Mouse (Mus musculus): ENCODE data around the gene Gm43638. TPM values are rescaled to one million over a fixed set of nuclear protein-coding genes. Genes with fewer than 3 reads are reported as not detected.
"Not testable (repeated sequence)": the region's sequence is repeated elsewhere in the genome, so short reads cannot be mapped to it uniquely, and the experiment has no call there.

Gene Gm43638
- polyA plus RNA-seq (2015; fragmentation: Nextera tagmentation; extraction: Ambion mirVana): not detected in 2 replicates

DNA sequence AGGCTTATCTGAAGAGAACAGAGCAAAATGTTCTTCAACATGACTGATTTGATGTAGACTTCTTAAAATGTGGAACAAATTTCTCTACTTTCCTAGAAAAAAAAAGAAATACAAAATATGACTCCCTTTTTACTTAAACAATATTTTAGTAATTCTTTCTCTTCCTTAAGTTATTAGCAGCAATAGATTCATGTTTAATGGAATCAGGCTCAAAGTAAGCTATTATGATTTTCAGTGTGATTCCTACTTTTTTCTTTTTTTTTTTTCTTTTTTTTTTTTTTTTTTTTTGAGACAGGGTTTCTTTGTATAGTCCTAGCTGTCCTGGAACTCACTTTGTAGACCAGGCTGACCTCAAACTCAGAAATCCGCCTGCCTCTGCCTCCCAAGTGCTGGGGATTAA lies at the start of gene Gm43638:
TSS of gene Gm43638 (minus strand) at position 101 of the 400 bp plus-strand sequence.
- not testable (repeated sequence) for H3K4me3 ChIP-seq; ATAC-seq (replicated peaks; ENCODE audit: insufficient number of reproducible peaks, insufficient read depth, low FRiP score, low read depth); H3K4me1 ChIP-seq (replicated peaks); H3K4me2 ChIP-seq; H3K9me3 ChIP-seq (replicated peaks); H3K27me3 ChIP-seq; H3K9ac ChIP-seq; H3K36me3 ChIP-seq; H3K27ac ChIP-seq
- 71% methylated on average over 1 of the region's 1 CpGs for WGBS

GRCm38 (mm10) chr5:87535994-87536644 lies 49.5 kb upstream of the Gm43638 start:
- ATAC-seq (replicated peaks; ENCODE audit: insufficient number of reproducible peaks, insufficient read depth, low FRiP score, low read depth): no peak
- H3K36me3 ChIP-seq: no peaks in the 10 kb centered on the region
- no peak overlapping the region for H3K4me2 ChIP-seq
- H3K27me3 ChIP-seq: no peaks in the 10 kb centered on the region
- H3K4me1 ChIP-seq (replicated peaks): no peaks in the 10 kb centered on the region
- no peak overlapping the region for H3K9ac ChIP-seq
- H3K4me3 ChIP-seq: no peak overlapping the region
- 81% methylated on average over 4 of the region's 4 CpGs for WGBS
- no peaks in the 10 kb centered on the region for H3K9me3 ChIP-seq (replicated peaks)
- no peak overlapping the region for H3K27ac ChIP-seq

DNA sequence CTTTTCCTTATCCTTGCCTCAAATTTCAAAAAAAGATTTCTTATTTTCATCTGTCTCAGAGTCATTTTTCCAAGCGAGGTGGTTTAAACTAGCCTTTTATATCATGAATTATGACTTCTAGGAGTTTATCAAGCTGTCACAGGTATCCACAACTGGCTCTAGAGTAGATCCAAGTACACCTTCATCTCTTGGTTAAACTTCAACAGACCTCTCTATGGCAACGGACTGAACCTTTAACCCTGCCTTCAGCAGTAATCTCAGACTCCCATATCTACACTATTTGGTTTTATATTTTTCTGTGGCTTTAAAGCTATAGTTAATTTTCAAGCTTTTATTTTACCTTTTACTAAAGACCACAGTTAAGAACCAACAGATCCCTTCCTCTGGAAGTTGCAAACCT lies 45.7 kb upstream of the Gm43638 start:
- Histone ChIP-seq H3K4me3 (no peak overlapping the region), H3K27me3 (no peaks in the 10 kb centered on the region), H3K9me3 (replicated peaks) (no peaks in the 10 kb centered on the region), H3K4me1 (replicated peaks) (no peaks in the 10 kb centered on the region), H3K9ac (no peak overlapping the region), H3K27ac (no peak overlapping the region), H3K36me3 (no peaks in the 10 kb centered on the region), H3K4me2 (no peak overlapping the region)
- 59% methylated on average over 2 of the region's 2 CpGs for WGBS
- ATAC-seq (replicated peaks; ENCODE audit: insufficient number of reproducible peaks, insufficient read depth, low FRiP score, low read depth): no peak

- H3K4me3 ChIP-seq; ATAC-seq (replicated peaks; ENCODE audit: insufficient number of reproducible peaks, insufficient read depth, low FRiP score, low read depth); H3K27me3 ChIP-seq; H3K4me2 ChIP-seq; H3K27ac ChIP-seq; H3K4me1 ChIP-seq (replicated peaks); H3K9me3 ChIP-seq (replicated peaks); H3K9ac ChIP-seq; H3K36me3 ChIP-seq: not testable (repeated sequence)
- 76% methylated on average over 2 of the region's 2 CpGs for WGBS
Measured at GRCm38 (mm10) chr5:87523561-87523960, 37.0 kb upstream of the Gm43638 start.

GRCm38 (mm10) chr5:87505776-87506458 lies 19.3 kb upstream of the Gm43638 start:
- Histone ChIP-seq H3K36me3 (no peaks in the 10 kb centered on the region), H3K27me3 (no peaks in the 10 kb centered on the region), H3K4me2 (no peak overlapping the region), H3K27ac (no peak overlapping the region), H3K4me3 (no peak overlapping the region), H3K4me1 (replicated peaks) (no peaks in the 10 kb centered on the region), H3K9me3 (replicated peaks) (no peaks in the 10 kb centered on the region), H3K9ac (no peak overlapping the region)
- WGBS: 56% methylated on average over 4 of the region's 4 CpGs
- ATAC-seq (replicated peaks; ENCODE audit: insufficient number of reproducible peaks, insufficient read depth, low FRiP score, low read depth): no peak

DNA sequence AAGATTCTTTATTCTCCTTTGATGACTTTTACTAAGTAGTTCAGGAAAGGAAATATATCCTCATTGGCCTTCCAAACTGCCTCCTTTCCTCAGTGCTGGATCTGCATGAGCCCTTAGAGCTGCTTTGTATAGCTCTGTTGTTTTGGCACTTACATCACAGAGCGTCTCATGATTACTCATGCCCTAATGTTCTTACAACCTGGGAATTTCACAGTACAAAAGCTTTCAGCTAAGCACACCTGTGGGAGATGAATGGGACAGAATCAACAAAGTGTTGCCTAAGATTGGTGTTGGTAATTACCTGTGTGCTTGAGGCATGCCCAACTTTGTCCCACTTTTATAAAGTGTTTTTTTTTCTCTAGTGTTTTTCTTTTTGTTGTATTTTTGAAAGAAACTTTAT lies 16.1 kb upstream of the Gm43638 start:
- H3K4me2 ChIP-seq: no peak overlapping the region
- no peaks in the 10 kb centered on the region for H3K36me3 ChIP-seq
- no peak overlapping the region for H3K4me3 ChIP-seq
- no peak overlapping the region for H3K27ac ChIP-seq
- ATAC-seq (replicated peaks; ENCODE audit: insufficient number of reproducible peaks, insufficient read depth, low FRiP score, low read depth): no peak
- no peaks in the 10 kb centered on the region for H3K9me3 ChIP-seq (replicated peaks)
- H3K9ac ChIP-seq: no peak overlapping the region
- H3K27me3 ChIP-seq: no peaks in the 10 kb centered on the region
- H3K4me1 ChIP-seq (replicated peaks): no peaks in the 10 kb centered on the region
- WGBS: 52% methylated on average over 1 of the region's 1 CpGs

GRCm38 (mm10) chr5:87499341-87499740 lies 12.7 kb upstream of the Gm43638 start:
- H3K9me3 ChIP-seq (replicated peaks): no peaks in the 10 kb centered on the region
- no peak overlapping the region for H3K4me2 ChIP-seq
- no peak for ATAC-seq (replicated peaks; ENCODE audit: insufficient number of reproducible peaks, insufficient read depth, low FRiP score, low read depth)
- H3K36me3 ChIP-seq: no peaks in the 10 kb centered on the region
- no peaks in the 10 kb centered on the region for H3K27me3 ChIP-seq
- H3K27ac ChIP-seq: no peak overlapping the region
- no peak overlapping the region for H3K4me3 ChIP-seq
- no peaks in the 10 kb centered on the region for H3K4me1 ChIP-seq (replicated peaks)
- no peak overlapping the region for H3K9ac ChIP-seq

DNA sequence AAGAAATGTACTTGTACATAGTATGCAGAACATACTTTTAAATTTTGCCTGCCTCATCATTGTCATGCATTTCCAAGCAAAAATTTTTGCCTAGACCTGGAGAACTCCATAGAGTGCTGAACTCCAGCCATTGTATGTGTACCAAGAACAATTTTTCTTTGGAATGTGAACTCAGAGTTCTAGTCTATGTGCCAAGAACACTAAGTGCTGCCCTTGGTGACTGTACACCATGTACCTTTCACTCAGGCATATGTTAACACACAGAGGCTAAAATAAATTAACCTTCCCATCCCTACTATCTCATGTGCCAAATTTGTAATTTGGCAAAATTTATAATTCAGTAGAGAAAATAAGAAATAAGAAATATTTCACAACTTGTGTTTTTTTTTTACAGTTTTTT lies 12.3 kb upstream of the Gm43638 start:
- Histone ChIP-seq H3K27me3 (no peaks in the 10 kb centered on the region), H3K4me3 (no peak overlapping the region), H3K36me3 (no peaks in the 10 kb centered on the region), H3K4me1 (replicated peaks) (no peaks in the 10 kb centered on the region), H3K9ac (no peak overlapping the region), H3K9me3 (replicated peaks) (no peaks in the 10 kb centered on the region), H3K27ac (no peak overlapping the region), H3K4me2 (no peak overlapping the region)
- no peak for ATAC-seq (replicated peaks; ENCODE audit: insufficient number of reproducible peaks, insufficient read depth, low FRiP score, low read depth)

GRCm38 (mm10) chr5:87490771-87491170 lies 4.2 kb upstream of the Gm43638 start, which contains the start of gene Ugt2a1:
TSS of gene Ugt2a1 (minus strand) at chr5:87490871.
- no peak within 1 kb of the TSS for H3K27ac ChIP-seq
- H3K4me3 ChIP-seq: no peak within 1 kb of the TSS
- no peak within 1 kb of the TSS for H3K4me2 ChIP-seq
- H3K4me1 ChIP-seq (replicated peaks): no peaks in the 10 kb centered on the region
- H3K36me3 ChIP-seq: no peaks in the 10 kb centered on the region
- ATAC-seq (replicated peaks; ENCODE audit: insufficient number of reproducible peaks, insufficient read depth, low FRiP score, low read depth): no peak
- H3K9ac ChIP-seq: no peak within 1 kb of the TSS
- no peaks in the 10 kb centered on the region for H3K27me3 ChIP-seq
- 78% methylated on average over 1 of the region's 1 CpGs for WGBS
- H3K9me3 ChIP-seq (replicated peaks): no peaks in the 10 kb centered on the region

- no peaks in the 10 kb centered on the region for H3K4me1 ChIP-seq (replicated peaks)
- H3K9me3 ChIP-seq (replicated peaks): no peaks in the 10 kb centered on the region
- H3K36me3 ChIP-seq: no peaks in the 10 kb centered on the region
- no peak within 1 kb of the TSS for H3K9ac ChIP-seq
- no peaks in the 10 kb centered on the region for H3K27me3 ChIP-seq
- 66% methylated on average over 5 of the region's 5 CpGs for WGBS
- no peak within 1 kb of the TSS for H3K27ac ChIP-seq
- no peak for ATAC-seq (replicated peaks; ENCODE audit: insufficient number of reproducible peaks, insufficient read depth, low FRiP score, low read depth)
- H3K4me2 ChIP-seq: no peak within 1 kb of the TSS
- H3K4me3 ChIP-seq: no peak within 1 kb of the TSS
Measured at GRCm38 (mm10) chr5:87482160-87482559, 4.4 kb downstream of the Gm43638 start, which contains the start of gene Ugt2a2. TSS of gene Ugt2a2 (minus strand) at chr5:87482260.

DNA sequence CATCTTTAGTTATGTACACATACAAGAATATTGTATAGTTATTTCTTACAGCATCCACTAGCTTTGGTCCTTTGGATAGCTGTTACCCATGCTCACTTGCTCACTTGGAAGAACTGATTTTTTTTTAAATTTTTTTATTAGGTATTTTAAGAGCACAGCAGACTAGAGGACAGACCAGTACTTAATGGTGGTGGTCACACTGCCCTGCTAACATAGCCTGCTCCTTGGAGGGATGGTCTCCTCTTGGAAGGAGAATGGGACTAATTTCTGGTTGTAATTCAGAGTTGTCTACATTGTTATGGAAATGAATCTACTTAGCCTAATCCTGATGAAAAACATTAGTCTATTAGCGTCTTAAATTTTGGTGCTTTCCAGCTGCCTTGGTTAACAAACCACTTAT lies 27.8 kb downstream of the Gm43638 start:
- Histone ChIP-seq H3K27ac (no peak overlapping the region), H3K4me1 (replicated peaks) (no peaks in the 10 kb centered on the region), H3K9me3 (replicated peaks) (no peaks in the 10 kb centered on the region), H3K4me3 (no peak overlapping the region), H3K4me2 (no peak overlapping the region), H3K9ac (no peak overlapping the region), H3K27me3 (no peaks in the 10 kb centered on the region), H3K36me3 (no peaks in the 10 kb centered on the region)
- 48% methylated on average over 1 of the region's 1 CpGs for WGBS
- no peak for ATAC-seq (replicated peaks; ENCODE audit: insufficient number of reproducible peaks, insufficient read depth, low FRiP score, low read depth)

DNA sequence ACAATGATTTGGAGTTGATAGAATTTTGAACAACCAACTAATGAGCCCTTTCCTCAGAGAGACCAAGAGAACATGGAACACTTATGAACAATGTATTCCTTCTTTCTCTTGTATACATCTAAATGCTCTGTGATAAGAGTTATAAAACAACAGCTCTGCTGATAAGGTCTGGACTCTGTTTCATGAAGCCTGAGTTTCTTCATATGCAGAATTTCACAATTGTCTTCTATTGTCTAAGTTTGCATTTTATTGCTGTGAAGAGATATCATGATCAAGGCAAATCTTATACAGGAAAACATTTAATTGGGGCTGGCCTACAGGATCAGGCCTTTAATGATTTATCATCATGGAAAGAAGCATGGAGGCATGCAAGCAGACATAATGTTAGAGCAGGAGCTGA lies 28.9 kb downstream of the Gm43638 start:
- H3K4me3 ChIP-seq: no peak overlapping the region
- H3K36me3 ChIP-seq: no peaks in the 10 kb centered on the region
- no peaks in the 10 kb centered on the region for H3K9me3 ChIP-seq (replicated peaks)
- H3K4me1 ChIP-seq (replicated peaks): no peaks in the 10 kb centered on the region
- no peak for ATAC-seq (replicated peaks; ENCODE audit: insufficient number of reproducible peaks, insufficient read depth, low FRiP score, low read depth)
- no peak overlapping the region for H3K27ac ChIP-seq
- H3K9ac ChIP-seq: no peak overlapping the region
- no peak overlapping the region for H3K4me2 ChIP-seq
- no peaks in the 10 kb centered on the region for H3K27me3 ChIP-seq
